Mouse (Mus musculus) brain, embryonic 18.5 days (tissue): ENCODE data around the gene Pou5f1.
"Not testable (repeated sequence)": the region's sequence is repeated elsewhere in the genome, so short reads cannot be mapped to it uniquely, and the experiment has no call there.

Experiments
- DNase-seq: peaks from one replicate; pipeline ENCODE4 v3.0.0-alpha.2; 2012; ENCODE audit warnings: low read depth, low spot score

The Pou5f1 gene

DNA sequence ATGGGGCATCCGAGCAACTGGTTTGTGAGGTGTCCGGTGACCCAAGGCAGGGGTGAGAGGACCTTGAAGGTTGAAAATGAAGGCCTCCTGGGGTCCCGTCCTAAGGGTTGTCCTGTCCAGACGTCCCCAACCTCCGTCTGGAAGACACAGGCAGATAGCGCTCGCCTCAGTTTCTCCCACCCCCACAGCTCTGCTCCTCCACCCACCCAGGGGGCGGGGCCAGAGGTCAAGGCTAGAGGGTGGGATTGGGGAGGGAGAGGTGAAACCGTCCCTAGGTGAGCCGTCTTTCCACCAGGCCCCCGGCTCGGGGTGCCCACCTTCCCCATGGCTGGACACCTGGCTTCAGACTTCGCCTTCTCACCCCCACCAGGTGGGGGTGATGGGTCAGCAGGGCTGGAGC, at the start of gene Pou5f1:
Gene Pou5f1 (plus strand): TSS at position 243 of the 400 bp plus-strand sequence.
- no peak for DNase-seq

DNA sequence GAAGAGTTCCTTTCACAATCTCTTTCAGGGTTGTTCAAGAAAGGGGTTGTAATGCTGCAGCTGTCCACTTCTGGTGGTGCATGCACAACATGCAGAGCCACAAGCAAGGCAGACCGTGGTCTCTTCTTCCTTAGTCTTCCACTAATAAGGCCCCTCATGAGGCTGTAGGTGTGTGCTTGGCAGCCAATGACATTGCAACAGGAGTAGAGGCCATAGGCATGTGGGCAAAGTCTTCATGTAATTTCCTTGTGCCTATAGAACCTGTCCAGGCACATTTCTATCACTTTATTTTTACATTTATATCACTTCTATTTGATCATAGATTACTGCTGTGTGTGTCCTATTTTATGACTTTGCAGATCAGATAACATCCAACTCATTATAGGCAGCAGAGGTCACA, 47.6 kb upstream of the Pou5f1 start:
- DNase-seq: not testable (repeated sequence)

DNA sequence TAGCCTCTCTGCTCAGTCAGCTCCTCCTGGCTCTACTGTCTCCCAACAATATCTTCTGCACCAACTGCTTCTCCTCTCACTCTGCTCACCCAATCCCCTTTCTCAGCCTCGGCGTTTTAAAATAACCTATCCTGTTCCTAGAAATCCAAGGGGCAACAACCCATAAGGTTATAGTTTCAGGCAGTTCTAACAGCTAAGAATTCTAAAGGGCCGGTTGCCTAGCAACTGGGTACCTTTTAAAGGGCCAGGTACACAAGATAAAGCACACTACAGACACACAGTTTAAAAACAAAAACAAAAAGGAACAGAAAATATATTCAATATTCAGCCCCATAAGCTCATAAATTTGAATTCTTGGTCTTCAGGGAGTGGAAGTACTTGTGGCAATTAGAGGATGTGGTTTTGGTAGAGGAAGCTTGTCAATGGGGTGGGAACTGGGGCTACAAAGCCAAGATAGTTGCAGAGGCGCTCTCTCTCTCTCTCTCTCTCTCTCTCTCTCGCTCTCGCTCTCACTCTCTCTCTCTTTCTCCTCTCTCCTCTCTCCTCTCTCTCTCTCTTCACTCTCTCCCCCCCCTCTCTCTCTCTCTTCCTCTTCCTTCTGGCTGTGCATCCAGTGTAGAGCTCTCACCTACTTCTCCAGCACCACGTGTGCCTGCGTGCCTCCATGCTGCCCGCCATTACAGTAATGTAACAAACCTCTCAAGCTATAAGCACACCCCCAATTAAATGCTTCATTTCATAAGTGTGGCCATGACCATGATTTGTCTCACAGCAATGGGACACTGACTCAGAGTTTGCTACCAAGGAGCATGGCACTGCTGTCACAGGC, 45.1 kb upstream of the Pou5f1 start:
- not testable (repeated sequence) for DNase-seq

DNA sequence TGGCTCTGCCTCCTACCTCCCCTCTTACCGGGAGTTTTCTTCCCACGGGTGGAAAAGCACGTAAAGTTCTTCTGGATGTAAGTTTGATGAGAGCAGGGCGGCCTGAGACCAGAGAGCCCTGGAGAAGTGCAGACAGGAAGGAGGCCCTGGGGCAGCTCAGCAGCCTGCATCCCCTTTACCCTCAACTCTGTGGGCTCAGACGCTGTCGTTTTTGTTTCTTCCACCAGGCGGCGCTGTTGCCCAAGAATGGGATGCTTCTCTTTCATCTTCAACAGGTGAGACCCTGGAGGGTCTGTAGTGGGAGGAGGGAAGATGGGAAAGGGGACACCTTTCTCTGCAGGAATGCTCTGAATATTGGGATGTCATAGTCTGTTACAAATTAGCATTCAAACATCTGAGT, 40.2 kb upstream of the Pou5f1 start:
- DNase-seq: not testable (repeated sequence)

DNA sequence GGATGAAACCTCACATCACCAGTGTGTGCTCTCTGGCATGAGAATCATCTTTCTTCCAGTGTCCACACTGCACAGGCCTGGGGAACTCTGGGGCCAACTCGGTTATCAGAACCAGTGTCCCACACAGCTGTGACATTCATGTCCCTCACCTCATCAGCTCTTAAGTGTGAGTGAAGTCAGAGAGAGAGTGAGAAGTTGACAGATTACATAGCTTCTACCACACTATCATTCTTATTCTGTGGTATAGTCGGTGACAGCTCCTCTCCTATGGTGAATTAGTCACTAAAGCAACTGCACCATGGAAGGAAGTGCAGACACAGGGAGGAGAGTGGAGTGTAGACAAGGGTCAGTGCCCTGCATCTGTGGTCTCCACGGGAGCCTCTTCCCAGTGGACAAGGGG, 36.9 kb upstream of the Pou5f1 start:
- not testable (repeated sequence) for DNase-seq

DNA sequence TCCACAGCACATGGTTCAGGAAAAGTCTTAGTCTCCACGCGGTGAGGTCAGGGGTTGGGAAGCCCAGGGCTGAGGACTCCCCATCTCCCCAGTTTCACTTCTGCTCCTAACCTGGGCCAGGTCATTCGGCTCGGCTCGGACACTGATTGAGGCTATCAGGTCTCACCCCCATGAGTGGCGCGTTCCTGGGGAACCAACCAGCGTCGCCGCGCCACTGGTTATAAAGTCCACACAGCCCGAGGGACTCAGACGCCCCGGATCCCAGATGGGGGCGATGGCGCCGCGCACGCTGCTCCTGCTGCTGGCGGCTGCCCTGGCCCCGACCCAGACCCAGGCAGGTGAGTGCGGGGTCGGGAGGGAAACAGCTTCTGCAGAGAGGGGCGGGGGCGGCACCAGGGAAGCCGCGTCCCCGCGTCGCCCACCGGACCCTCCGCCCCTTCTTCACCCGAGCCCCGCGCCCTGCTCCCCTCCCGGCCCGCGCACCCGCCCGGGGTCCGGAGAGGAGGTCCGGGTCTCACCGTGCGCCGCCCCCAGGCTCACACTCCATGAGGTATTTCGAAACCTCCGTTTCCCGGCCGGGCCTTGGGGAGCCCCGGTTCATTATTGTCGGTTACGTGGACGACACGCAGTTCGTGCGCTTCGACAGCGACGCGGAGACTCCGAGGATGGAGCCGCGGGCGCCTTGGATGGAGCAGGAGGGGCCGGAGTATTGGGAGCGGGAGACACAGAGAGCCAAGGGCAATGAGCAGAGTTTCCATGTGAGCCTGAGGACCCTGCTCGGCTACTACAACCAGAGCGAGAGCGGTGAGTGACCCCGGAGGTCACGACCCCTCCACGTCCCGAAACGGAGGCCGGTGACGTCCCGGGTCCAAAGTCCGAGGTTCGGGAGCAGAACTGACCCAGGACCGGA, 35.7 kb upstream of the Pou5f1 start, which contains the start of gene H2-Q10:
Gene H2-Q10 (plus strand): TSS at position 248 of the 910 bp plus-strand sequence.
- no peak for DNase-seq

DNA sequence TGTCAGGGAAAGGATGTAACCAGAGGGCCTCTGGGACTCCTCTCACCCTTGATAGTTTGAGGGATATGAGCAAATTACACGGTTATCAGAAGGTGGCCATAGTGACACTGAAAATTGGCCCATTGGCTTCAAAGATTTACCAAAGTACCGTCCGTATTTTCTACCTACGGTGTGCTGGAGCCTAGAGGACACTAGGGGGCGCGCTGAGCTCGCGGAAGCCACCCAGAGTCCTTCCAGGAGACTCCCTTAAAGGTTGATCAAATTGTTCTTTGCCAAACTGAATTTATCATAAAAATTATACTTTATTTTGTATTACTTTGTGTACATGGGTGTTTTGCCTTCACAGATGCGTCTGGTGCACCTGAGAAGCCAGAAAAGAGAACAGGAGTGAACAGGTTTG, 21.8 kb upstream of the Pou5f1 start:
- no peak for DNase-seq

DNA sequence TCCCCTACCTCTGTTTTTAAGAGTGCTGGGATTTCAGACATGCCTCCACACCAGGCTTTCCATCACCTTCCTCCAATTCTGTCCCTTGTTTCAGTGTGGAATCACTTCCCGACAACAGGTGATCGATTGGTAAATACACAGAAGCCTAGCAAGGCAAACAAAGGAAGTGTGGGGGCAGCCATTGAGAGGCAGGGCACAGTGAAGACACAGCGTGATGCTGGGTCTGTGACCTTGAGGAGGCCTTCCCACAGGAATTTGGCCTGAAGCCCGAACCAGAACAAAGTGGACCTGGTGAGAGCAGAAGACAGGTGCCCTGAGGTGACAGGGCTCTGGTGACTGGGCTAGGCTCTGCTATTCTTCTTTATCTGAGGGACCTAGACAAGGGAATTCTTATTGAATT, 20.1 kb upstream of the Pou5f1 start:
- no peak for DNase-seq

DNA sequence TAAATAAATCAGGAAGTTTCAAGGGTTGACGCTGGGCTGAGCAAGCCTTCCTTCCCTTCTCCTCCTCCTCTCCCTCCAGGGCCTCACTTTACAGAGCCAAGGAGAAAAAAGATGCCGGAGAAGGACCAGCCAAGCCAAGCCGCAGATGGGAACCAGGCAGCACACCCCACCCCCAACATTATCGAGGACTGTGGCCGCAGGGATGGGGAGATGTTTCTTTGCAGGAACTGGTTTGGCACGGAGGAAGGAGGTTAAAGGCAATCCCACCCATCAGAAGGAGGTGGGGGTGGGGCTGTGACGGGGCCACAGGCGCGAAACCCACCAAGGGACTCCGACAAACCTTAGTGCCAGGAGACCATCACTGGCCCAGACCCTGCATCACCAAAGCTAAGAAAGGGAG, 19.1 kb upstream of the Pou5f1 start:
- DNase-seq: no peak

DNA sequence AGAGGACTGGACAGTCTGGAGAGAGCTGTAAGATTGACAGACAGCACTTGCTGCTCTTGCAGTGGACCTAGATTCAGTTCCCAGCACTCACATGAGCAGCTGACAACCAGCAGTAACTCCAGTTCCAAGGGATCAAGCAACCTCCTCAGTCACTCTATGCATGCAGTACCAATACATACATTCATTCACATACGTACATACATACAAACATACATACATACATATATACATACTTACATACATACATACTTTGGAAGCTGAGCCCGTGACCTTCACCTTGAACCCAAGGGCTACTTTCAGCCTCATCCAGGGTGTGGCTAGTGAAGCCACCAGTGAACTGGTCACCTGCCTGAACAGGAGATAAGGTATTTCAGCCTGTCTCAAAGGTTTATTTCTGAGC, 17.8 kb upstream of the Pou5f1 start:
- no peak for DNase-seq

DNA sequence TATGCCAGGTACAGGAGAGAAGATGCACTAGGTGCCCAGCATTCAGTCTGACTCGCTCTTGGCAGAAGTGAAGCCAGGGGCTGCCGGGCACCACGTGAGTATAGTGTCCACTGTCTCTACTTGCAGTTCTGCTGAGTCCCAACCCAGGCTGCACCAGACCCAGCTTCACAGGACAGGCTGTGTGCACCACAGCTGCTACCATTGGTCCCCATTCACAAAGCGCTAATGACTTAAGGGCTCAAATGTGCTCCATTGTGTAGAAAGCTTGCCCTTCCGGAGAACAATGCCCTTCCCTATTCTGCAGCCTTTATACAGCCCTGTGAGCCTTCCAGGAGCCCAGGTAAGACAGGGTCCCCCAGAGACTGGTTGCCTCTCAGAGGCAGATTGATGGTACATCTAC, 15.5 kb upstream of the Pou5f1 start:
- no peak for DNase-seq

DNA sequence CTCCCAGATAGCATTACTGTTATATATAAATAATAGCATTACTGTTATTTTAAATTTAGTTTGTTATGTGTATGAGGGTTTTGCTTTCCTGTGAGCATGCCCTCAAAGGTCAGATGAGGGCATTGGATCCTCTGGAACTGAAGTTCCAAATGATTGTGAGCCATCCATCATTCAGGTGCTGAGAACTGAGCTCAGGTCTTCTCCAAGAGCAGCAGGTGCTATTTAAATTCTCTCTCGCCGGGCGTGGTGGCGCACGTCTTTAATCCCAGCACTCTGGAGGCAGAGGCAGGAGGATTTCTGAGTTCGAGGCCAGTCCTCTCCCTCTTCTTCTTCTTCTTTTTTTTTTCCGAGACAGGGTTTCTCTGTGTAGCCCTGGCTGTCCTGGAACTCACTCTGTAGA, 8.7 kb upstream of the Pou5f1 start:
- DNase-seq: no peak

DNA sequence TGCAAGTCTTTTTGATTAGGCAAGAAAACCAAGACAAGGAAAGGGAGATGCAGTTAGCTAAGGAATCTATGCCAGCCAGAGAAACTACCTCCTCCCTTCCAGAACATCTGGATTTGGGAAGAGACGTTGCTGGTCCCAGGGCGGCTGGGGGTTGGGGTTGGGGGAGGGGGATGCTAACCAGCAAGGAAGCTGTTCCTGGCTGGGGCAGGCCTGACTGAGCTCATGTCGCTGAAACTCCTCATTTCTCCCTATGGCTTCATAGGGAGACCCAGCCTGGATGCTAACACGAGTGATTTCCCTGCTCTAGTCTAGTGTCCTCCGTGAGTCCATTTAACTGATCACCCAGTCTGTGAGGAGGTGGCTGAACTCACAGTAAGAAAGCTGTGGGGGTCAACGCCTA, 3.6 kb upstream of the Pou5f1 start:
- no peak for DNase-seq

DNA sequence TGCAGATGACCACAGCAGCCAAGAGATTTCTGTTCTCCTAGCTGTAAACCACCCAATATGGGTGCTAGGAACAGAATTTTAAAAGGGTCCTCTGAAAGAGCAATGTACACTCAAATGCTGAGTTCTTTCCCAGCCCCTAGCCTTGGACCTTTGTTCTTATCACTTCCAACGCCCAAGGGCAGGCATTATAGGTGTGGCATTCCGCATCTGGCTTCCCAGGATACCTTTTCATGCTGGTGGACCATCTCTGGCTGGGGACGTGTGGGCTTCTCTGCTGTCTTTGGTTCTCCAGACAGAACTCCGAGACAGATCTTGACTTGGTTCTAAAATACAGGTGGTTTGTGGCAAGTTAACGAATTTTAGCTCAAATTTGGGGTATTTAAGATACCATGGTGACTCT, 3.1 kb upstream of the Pou5f1 start:
- no peak for DNase-seq

DNA sequence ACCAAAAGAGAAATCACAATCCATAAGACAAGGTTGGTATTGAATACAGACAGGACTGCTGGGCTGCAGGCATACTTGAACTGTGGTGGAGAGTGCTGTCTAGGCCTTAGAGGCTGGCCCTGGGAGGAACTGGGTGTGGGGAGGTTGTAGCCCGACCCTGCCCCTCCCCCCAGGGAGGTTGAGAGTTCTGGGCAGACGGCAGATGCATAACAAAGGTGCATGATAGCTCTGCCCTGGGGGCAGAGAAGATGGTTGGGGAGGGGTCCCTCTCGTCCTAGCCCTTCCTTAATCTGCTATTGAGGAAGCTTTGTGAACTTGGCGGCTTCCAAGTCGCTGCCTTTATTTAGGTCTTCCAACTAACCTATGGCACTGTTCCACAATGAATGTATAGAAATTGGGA, 2.0 kb upstream of the Pou5f1 start:
- no peak for DNase-seq

DNA sequence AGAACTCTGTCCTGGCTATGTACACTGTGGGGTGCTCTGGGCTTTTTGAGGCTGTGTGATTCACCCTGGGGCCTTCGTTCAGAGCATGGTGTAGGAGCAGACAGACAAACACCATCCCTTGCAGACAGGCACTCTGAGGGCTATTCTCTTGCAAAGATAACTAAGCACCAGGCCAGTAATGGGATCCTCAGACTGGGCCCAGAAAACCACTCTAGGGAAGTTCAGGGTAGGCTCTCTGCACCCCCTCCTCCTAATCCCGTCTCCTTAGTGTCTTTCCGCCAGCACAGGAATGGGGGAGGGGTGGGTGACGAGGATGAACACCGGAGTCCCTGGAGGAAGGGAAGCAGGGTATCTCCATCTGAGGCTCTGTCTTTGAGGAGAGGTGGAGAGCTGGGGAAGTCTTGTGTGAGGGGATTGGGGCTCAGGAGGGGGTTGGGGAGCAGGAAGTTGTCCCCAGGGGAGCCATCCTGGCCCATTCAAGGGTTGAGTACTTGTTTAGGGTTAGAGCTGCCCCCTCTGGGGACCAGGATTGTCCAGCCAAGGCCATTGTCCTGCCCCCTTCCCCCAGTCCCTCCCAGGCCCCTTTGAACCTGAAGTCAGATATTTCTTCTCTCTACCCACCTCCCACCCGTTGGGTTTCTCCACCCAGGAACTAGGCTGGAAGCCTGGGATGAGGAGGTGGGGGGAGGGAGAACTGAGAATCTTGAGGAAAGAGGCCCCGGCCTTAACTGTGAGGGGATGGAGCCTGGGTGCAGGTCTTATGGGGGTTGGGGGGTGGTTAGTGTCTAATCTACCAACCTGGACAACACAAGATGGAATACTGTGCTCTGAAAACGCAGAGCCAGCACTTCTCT, 963 bp upstream of the Pou5f1 start:
- DNase-seq: no peak

DNA sequence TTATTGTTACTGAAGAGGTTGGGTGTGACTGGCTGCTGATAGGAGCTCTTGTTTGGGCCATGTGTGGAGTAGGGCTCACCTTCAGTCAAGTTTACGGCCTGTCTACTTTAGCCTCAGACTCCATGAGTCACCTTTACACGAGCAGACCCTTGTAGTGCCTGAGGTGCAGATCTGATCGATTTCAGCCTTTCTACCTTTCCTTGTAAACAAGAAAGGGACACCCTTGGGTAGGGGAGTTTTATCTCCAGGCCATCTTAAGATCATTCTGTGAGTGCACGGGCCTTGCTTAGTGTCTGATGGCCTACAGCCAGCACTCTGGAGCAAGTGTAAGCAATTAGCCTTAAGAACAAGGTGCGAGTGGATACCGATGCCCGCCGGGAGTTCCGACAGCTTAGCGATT, 1.1 kb downstream of the Pou5f1 start:
- DNase-seq: no peak

DNA sequence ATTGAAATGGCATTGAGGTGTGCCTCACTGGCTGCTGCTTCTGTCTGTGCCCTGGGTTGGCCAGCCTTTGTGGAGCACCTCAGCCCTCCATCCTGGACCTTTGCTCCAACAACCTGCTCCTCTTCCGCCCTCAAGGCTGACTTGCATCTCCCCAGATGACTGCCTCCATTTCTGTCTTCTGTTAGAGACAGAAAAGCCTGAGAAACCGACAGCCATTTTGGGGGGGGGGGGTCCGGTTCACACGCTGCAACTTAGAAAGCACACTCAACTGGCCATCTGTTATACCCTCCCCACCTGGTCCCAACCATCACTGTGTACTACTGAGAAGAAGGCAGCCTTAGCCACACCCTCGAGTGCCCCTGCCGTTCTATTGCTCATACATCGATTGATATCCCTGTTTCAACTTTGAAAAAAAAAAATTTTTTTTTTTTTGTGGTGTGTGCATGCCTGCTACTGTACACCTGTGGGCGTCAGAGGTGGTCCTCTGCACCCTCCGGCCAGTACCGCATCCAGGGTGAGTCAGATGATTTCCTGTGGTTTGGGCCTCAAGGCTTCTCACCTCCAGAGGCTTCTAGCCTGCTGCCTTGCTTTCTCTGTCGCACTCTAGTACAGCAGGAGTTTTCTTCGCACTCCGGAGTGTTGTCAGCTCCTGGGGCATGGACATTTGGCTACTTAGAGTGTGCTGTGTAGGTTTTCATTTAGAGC, 1.9 kb downstream of the Pou5f1 start:
- no peak for DNase-seq

DNA sequence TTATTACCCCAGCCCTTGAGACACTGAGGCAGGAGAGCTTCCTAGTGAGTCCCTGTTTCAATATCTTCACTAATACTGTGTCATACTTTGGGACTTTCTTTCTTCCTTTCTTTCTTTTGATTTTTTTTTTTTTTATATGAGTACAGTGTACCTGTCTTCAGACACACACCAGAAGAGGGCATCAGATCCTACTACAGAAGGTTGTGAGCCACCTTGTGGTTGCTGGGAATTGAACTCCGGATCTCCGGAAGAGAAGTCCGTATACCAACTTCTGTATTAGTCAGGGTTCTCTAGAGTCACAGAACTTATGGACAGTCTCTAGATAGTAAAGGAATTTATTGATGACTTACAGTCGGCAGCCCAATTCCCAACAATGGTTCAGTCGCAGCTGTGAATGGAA, 2.5 kb downstream of the Pou5f1 start:
- DNase-seq: not testable (repeated sequence)

DNA sequence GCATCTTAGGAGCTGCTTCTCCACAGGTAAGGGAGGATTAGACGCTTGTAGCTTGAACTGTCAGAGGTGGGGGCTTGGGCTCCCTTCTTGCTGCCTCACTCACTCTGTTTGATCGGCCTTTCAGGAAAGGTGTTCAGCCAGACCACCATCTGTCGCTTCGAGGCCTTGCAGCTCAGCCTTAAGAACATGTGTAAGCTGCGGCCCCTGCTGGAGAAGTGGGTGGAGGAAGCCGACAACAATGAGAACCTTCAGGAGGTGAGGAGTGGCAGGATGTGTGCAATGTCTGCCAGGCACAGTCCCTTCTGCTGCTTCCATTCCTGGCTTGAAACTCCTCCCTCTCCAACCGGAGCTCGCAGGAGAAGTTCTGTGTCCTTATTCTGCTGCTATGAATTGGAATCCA, 3.5 kb downstream of the Pou5f1 start:
- no peak for DNase-seq
